Mouse (Mus musculus) ES-Bruce4 (cell line): Measurements from ENCODE around the gene Spata21.

ENCODE experiments used
- CTCF ChIP-seq: IDR thresholded peaks from one replicate; pipeline ENCODE4 v1.8.1; 2011; ENCODE audit warnings: low read depth, low read length
- POLR2A ChIP-seq: IDR thresholded peaks from one replicate; pipeline ENCODE4 v1.8.1; 2011; ENCODE audit warnings: low read length; ENCODE audit not compliant: insufficient read depth

GRCm38 (mm10) chr4:141140967-141141366, 52.8 kb downstream of the Spata21 start:
- no peak for TF ChIP-seq POLR2A
- no peak for TF ChIP-seq CTCF
